Mouse (Mus musculus): ENCODE measurements around the gene Fam43b. TPM values are rescaled to one million over a fixed set of nuclear protein-coding genes. Genes with fewer than 3 reads are reported as not detected.

Fam43b gene
- polyA plus RNA-seq, 1 experiment from 2014 or later = 8.4 TPM

- ATAC-seq = no peak
- H3K27ac ChIP-seq (ENCODE audit: low read length) = no peak overlapping the region
- no peak overlapping the region for H3K4me3 ChIP-seq (replicated peaks; ENCODE audit: low read length)
- H3K27me3 ChIP-seq (replicated peaks; ENCODE audit: control insufficient read depth, insufficient read depth, low read length) = peaks cover 6% of the 10 kb centered on the region; the same call in 1 of the 2 replicates
- H3K4me1 ChIP-seq (replicated peaks; ENCODE audit: control insufficient read depth, insufficient read depth, low read length) = no peaks in the 10 kb centered on the region
- H3K36me3 ChIP-seq (ENCODE audit: control insufficient read depth, insufficient read depth) = no peaks in the 10 kb centered on the region
- H3K9ac ChIP-seq (replicated peaks; ENCODE audit: low read depth, low read length) = no peak overlapping the region
- H3K9me3 ChIP-seq (ENCODE audit: control insufficient read depth, low read length) = no peaks in the 10 kb centered on the region
- WGBS = 0% methylated on average over 2 of the region's 2 CpGs
- H3K4me2 ChIP-seq (ENCODE audit: low read length) = no peak overlapping the region
Observed at GRCm38 (mm10) chr4:138404806-138405205, 8.5 kb upstream of the Fam43b start.

- no peak for ATAC-seq
- Histone ChIP-seq H3K4me2 (ENCODE audit: low read length) (peak overlapping the region; percentile 76), H3K27me3 (replicated peaks; ENCODE audit: control insufficient read depth, insufficient read depth, low read length) (peaks cover 64% of the 10 kb centered on the region), H3K27ac (ENCODE audit: low read length) (no peak overlapping the region), H3K36me3 (ENCODE audit: control insufficient read depth, insufficient read depth) (no peaks in the 10 kb centered on the region), H3K4me1 (replicated peaks; ENCODE audit: control insufficient read depth, insufficient read depth, low read length) (peaks cover 16% of the 10 kb centered on the region), H3K9ac (replicated peaks; ENCODE audit: low read depth, low read length) (no peak overlapping the region; the same call in 1 of the 2 replicates), H3K4me3 (replicated peaks; ENCODE audit: low read length) (peak overlapping the region; percentile 52), H3K9me3 (ENCODE audit: control insufficient read depth, low read length) (no peaks in the 10 kb centered on the region)
- WGBS = 3% methylated on average over 8 of the region's 8 CpGs
Observed at GRCm38 (mm10) chr4:138396711-138397110, 383 bp upstream of the Fam43b start.

GRCm38 (mm10) chr4:138395087-138395970 is 999 bp downstream of the Fam43b start:
- under 1% methylated on average over 103 of the region's 103 CpGs for WGBS
- Histone ChIP-seq H3K27me3 (replicated peaks; ENCODE audit: control insufficient read depth, insufficient read depth, low read length) (peaks cover 60% of the 10 kb centered on the region), H3K27ac (ENCODE audit: low read length) (no peak overlapping the region), H3K36me3 (ENCODE audit: control insufficient read depth, insufficient read depth) (no peaks in the 10 kb centered on the region), H3K9me3 (ENCODE audit: control insufficient read depth, low read length) (no peaks in the 10 kb centered on the region), H3K9ac (replicated peaks; ENCODE audit: low read depth, low read length) (peak overlapping the region; percentile 54), H3K4me2 (ENCODE audit: low read length) (peak overlapping the region; percentile 76), H3K4me1 (replicated peaks; ENCODE audit: control insufficient read depth, insufficient read depth, low read length) (peaks cover 16% of the 10 kb centered on the region), H3K4me3 (replicated peaks; ENCODE audit: low read length) (peak overlapping the region; percentile 52)
- ATAC-seq = peak; percentile 62

- no peak for ATAC-seq
- Histone ChIP-seq H3K36me3 (ENCODE audit: control insufficient read depth, insufficient read depth) (no peaks in the 10 kb centered on the region), H3K27ac (ENCODE audit: low read length) (no peak overlapping the region), H3K9me3 (ENCODE audit: control insufficient read depth, low read length) (no peaks in the 10 kb centered on the region), H3K27me3 (replicated peaks; ENCODE audit: control insufficient read depth, insufficient read depth, low read length) (peaks cover 56% of the 10 kb centered on the region), H3K9ac (replicated peaks; ENCODE audit: low read depth, low read length) (no peak overlapping the region), H3K4me1 (replicated peaks; ENCODE audit: control insufficient read depth, insufficient read depth, low read length) (peaks cover 16% of the 10 kb centered on the region), H3K4me2 (ENCODE audit: low read length) (peak overlapping the region; percentile 76), H3K4me3 (replicated peaks; ENCODE audit: low read length) (peak overlapping the region; percentile 3)
- 46% methylated on average over 7 of the region's 7 CpGs for WGBS
Observed at GRCm38 (mm10) chr4:138393703-138394102, 2.6 kb downstream of the Fam43b start.

- Histone ChIP-seq H3K9me3 (ENCODE audit: control insufficient read depth, low read length) (no peaks in the 10 kb centered on the region), H3K36me3 (ENCODE audit: control insufficient read depth, insufficient read depth) (no peaks in the 10 kb centered on the region), H3K4me1 (replicated peaks; ENCODE audit: control insufficient read depth, insufficient read depth, low read length) (peaks cover 9% of the 10 kb centered on the region), H3K9ac (replicated peaks; ENCODE audit: low read depth, low read length) (no peak overlapping the region), H3K4me2 (ENCODE audit: low read length) (no peak overlapping the region), H3K27me3 (replicated peaks; ENCODE audit: control insufficient read depth, insufficient read depth, low read length) (no peaks in the 10 kb centered on the region), H3K4me3 (replicated peaks; ENCODE audit: low read length) (no peak overlapping the region), H3K27ac (ENCODE audit: low read length) (no peak overlapping the region)
- no peak for ATAC-seq
- 56% methylated on average over 4 of the region's 4 CpGs for WGBS
Observed at GRCm38 (mm10) chr4:138383789-138384188, 12.5 kb downstream of the Fam43b start.

GRCm38 (mm10) chr4:138382462-138382861 is 13.9 kb downstream of the Fam43b start:
- H3K4me2 ChIP-seq (ENCODE audit: low read length) = no peak overlapping the region
- WGBS = 70% methylated on average over 6 of the region's 6 CpGs

GRCm38 (mm10) chr4:138380132-138380689 is 16.1 kb downstream of the Fam43b start:
- no peaks in the 10 kb centered on the region for H3K27me3 ChIP-seq (replicated peaks; ENCODE audit: control insufficient read depth, insufficient read depth, low read length)
- H3K4me2 ChIP-seq (ENCODE audit: low read length) = no peak overlapping the region
- WGBS = 47% methylated on average over 10 of the region's 10 CpGs
- no peak overlapping the region for H3K27ac ChIP-seq (ENCODE audit: low read length)
- H3K9ac ChIP-seq (replicated peaks; ENCODE audit: low read depth, low read length) = no peak overlapping the region
- no peak for ATAC-seq
- peaks cover 9% of the 10 kb centered on the region for H3K4me1 ChIP-seq (replicated peaks; ENCODE audit: control insufficient read depth, insufficient read depth, low read length)
- H3K9me3 ChIP-seq (ENCODE audit: control insufficient read depth, low read length) = no peaks in the 10 kb centered on the region
- no peaks in the 10 kb centered on the region for H3K36me3 ChIP-seq (ENCODE audit: control insufficient read depth, insufficient read depth)
- no peak overlapping the region for H3K4me3 ChIP-seq (replicated peaks; ENCODE audit: low read length)

More at GRCm38 (mm10) chr4:138382462-138382861, 13.9 kb downstream of the Fam43b start:
- Histone ChIP-seq H3K36me3 (ENCODE audit: control insufficient read depth, insufficient read depth) (no peaks in the 10 kb centered on the region), H3K27ac (ENCODE audit: low read length) (no peak overlapping the region), H3K4me3 (replicated peaks; ENCODE audit: low read length) (no peak overlapping the region), H3K27me3 (replicated peaks; ENCODE audit: control insufficient read depth, insufficient read depth, low read length) (no peaks in the 10 kb centered on the region), H3K9me3 (ENCODE audit: control insufficient read depth, low read length) (no peaks in the 10 kb centered on the region), H3K9ac (replicated peaks; ENCODE audit: low read depth, low read length) (no peak overlapping the region), H3K4me1 (replicated peaks; ENCODE audit: control insufficient read depth, insufficient read depth, low read length) (peaks cover 9% of the 10 kb centered on the region)
- no peak for ATAC-seq

GRCm38 (mm10) chr4:138379091-138379840 is 17.1 kb downstream of the Fam43b start:
- Histone ChIP-seq H3K27ac (ENCODE audit: low read length) (no peak overlapping the region), H3K9ac (replicated peaks; ENCODE audit: low read depth, low read length) (no peak overlapping the region), H3K9me3 (ENCODE audit: control insufficient read depth, low read length) (no peaks in the 10 kb centered on the region), H3K36me3 (ENCODE audit: control insufficient read depth, insufficient read depth) (no peaks in the 10 kb centered on the region), H3K4me2 (ENCODE audit: low read length) (no peak overlapping the region), H3K27me3 (replicated peaks; ENCODE audit: control insufficient read depth, insufficient read depth, low read length) (no peaks in the 10 kb centered on the region), H3K4me3 (replicated peaks; ENCODE audit: low read length) (no peak overlapping the region), H3K4me1 (replicated peaks; ENCODE audit: control insufficient read depth, insufficient read depth, low read length) (peaks cover 9% of the 10 kb centered on the region)
- WGBS = 39% methylated on average over 14 of the region's 14 CpGs
- ATAC-seq = peak; percentile 43; the same call in 1 of the 2 replicates

- Histone ChIP-seq H3K9ac (replicated peaks; ENCODE audit: low read depth, low read length) (no peak overlapping the region), H3K27me3 (replicated peaks; ENCODE audit: control insufficient read depth, insufficient read depth, low read length) (no peaks in the 10 kb centered on the region), H3K4me3 (replicated peaks; ENCODE audit: low read length) (no peak overlapping the region), H3K36me3 (ENCODE audit: control insufficient read depth, insufficient read depth) (no peaks in the 10 kb centered on the region), H3K4me1 (replicated peaks; ENCODE audit: control insufficient read depth, insufficient read depth, low read length) (peaks cover 9% of the 10 kb centered on the region), H3K27ac (ENCODE audit: low read length) (no peak overlapping the region), H3K9me3 (ENCODE audit: control insufficient read depth, low read length) (no peaks in the 10 kb centered on the region), H3K4me2 (ENCODE audit: low read length) (no peak overlapping the region)
- WGBS = 44% methylated on average over 6 of the region's 6 CpGs
- ATAC-seq = no peak
Observed at GRCm38 (mm10) chr4:138377526-138377925, 18.8 kb downstream of the Fam43b start.

All from forebrain, embryonic 16.5 days (tissue).